Mouse (Mus musculus) midbrain, embryonic 14.5 days (tissue): ENCODE measurements at regions not wholly inside any gene's neighbourhood (a gene's known extent, or its start where the extent isn't known, plus 50 kb on each side); places are given as distances from the start of the nearest gene placed in this dataset.

Experiments used
- ATAC-seq: fragments of 200-750 bp; cut with Nextera tagmentation; 2 replicates; pipeline ENCODE4 v1.8.0; 2017; ENCODE audit warnings: moderate number of reproducible peaks, moderate library complexity; ENCODE audit not compliant: low FRiP score, low TSS enrichment
- DNase-seq: peaks from one replicate; pipeline ENCODE4 v3.0.0-alpha.2; 2015
- H3K27ac ChIP-seq: fragments of 300-500 bp; sonication (generic); replicated peaks from 2 replicates; pipeline ENCODE4 v1.5.1; 2014; ENCODE audit warnings: mild to moderate bottlenecking, low read depth, low read length, moderate library complexity
- H3K27me3 ChIP-seq: fragments of 300-500 bp; sonication (generic); 2 replicates; pipeline ENCODE4 v1.6.1; 2014; ENCODE audit warnings: low read length, control low read depth, mixed read lengths; ENCODE audit not compliant: control insufficient read depth, insufficient read depth
- H3K36me3 ChIP-seq: fragments of 300-500 bp; sonication (generic); 2 replicates; pipeline ENCODE4 v1.6.1; 2014; ENCODE audit warnings: low read length, control low read depth; ENCODE audit not compliant: control insufficient read depth, insufficient read depth
- H3K4me1 ChIP-seq: fragments of 300-500 bp; sonication (generic); 2 replicates; pipeline ENCODE4 v1.6.1; 2014; ENCODE audit warnings: mild to moderate bottlenecking, antibody characterized with exemption, low read length, control low read depth; ENCODE audit not compliant: control insufficient read depth, insufficient read depth
- H3K4me2 ChIP-seq: fragments of 300-500 bp; sonication (generic); 2 replicates; pipeline ENCODE4 v1.6.1; 2014; ENCODE audit warnings: mild to moderate bottlenecking, low read length, moderate library complexity
- H3K4me3 ChIP-seq: fragments of 300-500 bp; sonication (generic); replicated peaks from 2 replicates; pipeline ENCODE4 v1.5.1; 2014; ENCODE audit warnings: low read depth, low read length
- H3K9ac ChIP-seq: fragments of 300-500 bp; sonication (generic); replicated peaks from 2 replicates; pipeline ENCODE4 v1.6.1; 2014; ENCODE audit warnings: mild to moderate bottlenecking, low read length, moderate library complexity
- H3K9me3 ChIP-seq: fragments of 300-500 bp; sonication (generic); 2 replicates; pipeline ENCODE4 v1.6.1; 2016; ENCODE audit warnings: low read length, control low read depth, mixed read lengths; ENCODE audit not compliant: control insufficient read depth
- WGBS: fragments of 180-500 bp; shearing (Covaris S2); extraction: QIAGEN DNeasy Blood & Tissue Kit; methylation state at CpG from one replicate; pipeline ENCODE4 v1.1.7; 2014; 5-methylcytosine and 5-hydroxymethylcytosine counted together

DNA sequence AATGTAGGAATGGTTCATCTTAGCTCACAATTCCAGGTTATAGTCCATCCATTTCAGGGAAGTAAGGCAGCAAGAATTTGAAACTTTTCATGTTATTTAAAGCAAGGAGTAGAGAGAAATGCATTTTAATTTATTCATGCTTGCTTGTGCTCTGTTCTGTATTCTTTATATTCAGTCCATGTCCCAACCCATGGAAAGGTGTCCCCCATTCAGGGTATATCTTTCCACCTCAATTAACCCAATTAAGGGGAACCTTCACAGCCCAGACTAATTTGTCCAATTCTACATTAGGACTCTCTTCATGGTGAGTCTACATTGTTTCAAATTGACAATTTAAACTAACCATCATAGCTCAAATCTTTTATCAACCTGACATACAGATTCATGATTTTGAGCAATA, 580.2 kb downstream of the Cenpc1 start:
- Histone ChIP-seq H3K27me3 (no peaks in the 10 kb centered on the region), H3K4me1 (no peaks in the 10 kb centered on the region), H3K4me3 (no peak overlapping the region), H3K9ac (no peak overlapping the region), H3K9me3 (no peaks in the 10 kb centered on the region), H3K36me3 (no peaks in the 10 kb centered on the region), H3K27ac (no peak overlapping the region), H3K4me2 (no peak overlapping the region)
- DNase-seq (no peak), ATAC-seq (no peak)

GRCm38 (mm10) chr5:85467811-85468210, 597.6 kb downstream of the Cenpc1 start:
- Histone ChIP-seq H3K4me1 (no peaks in the 10 kb centered on the region), H3K9me3 (no peaks in the 10 kb centered on the region), H3K4me2 (no peak overlapping the region), H3K36me3 (no peaks in the 10 kb centered on the region), H3K27me3 (no peaks in the 10 kb centered on the region), H3K9ac (no peak overlapping the region), H3K4me3 (no peak overlapping the region), H3K27ac (no peak overlapping the region)
- no peak for ATAC-seq
- no peak for DNase-seq

DNA sequence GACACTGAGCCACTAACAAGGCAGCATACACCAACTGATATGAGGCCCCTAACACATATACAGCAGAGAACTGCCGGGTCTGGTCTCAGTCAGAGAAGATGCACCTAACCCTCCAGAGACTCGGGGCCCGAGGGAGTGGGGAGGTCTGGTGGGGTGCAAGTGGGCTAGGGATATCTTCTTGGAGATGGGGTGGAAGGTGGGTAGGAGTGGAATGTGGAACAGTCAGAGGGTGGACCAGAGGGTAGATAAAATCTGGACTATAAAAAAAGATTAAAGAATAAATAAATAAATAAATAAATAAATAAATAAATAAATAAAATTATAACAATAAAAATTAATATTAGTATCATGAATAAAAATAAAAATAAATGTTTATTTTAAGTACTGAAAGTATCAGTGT, 598.2 kb downstream of the Cenpc1 start:
- ATAC-seq = no peak
- no peak for DNase-seq
- no peak overlapping the region for H3K27ac ChIP-seq
- no peaks in the 10 kb centered on the region for H3K36me3 ChIP-seq
- H3K4me3 ChIP-seq = no peak overlapping the region
- H3K4me2 ChIP-seq = no peak overlapping the region
- H3K9me3 ChIP-seq = no peaks in the 10 kb centered on the region
- 98% methylated on average over 3 of the region's 3 CpGs for WGBS
- H3K4me1 ChIP-seq = no peaks in the 10 kb centered on the region
- no peak overlapping the region for H3K9ac ChIP-seq
- no peaks in the 10 kb centered on the region for H3K27me3 ChIP-seq
